Mouse (Mus musculus) heart, adult 8-10 months (tissue): ENCODE results near the gene Gpt2. TPM values are rescaled to one million over a fixed set of nuclear protein-coding genes. Genes with fewer than 3 reads are reported as not detected.
A peak's percentile ranks its signal among the peaks of the same experiment; 100 is the strongest.

Experiments used
- DNase-seq: peaks from one replicate; pipeline ENCODE4 v3.0.0; 2022; ENCODE audit warnings: low spot score
- total RNA-seq, 4 experiments: library from RNA; stranded (reverse); gene quantifications; 2 replicates each; pipeline ENCODE4 v1.2.4; 2022

Gpt2 gene
- 10 to 100 TPM; 28.6 to 35.9 (median 32.9) TPM for total RNA-seq

GRCm38 (mm10) chr8:85492125-85492875 lies at the start of gene Gpt2:
Gene Gpt2, plus strand, starts transcription at chr8:85492576.
- peak; percentile 90 for DNase-seq

GRCm38 (mm10) chr8:85444092-85444491 lies 48.3 kb upstream of the Gpt2 start:
- no peak for DNase-seq

GRCm38 (mm10) chr8:85445936-85446685 lies 46.3 kb upstream of the Gpt2 start:
- DNase-seq = no peak

- DNase-seq = no peak
Measured at GRCm38 (mm10) chr8:85450335-85450734, 42.0 kb upstream of the Gpt2 start.

GRCm38 (mm10) chr8:85452328-85452727 lies 40.0 kb upstream of the Gpt2 start:
- no peak for DNase-seq

GRCm38 (mm10) chr8:85453256-85453655 lies 39.1 kb upstream of the Gpt2 start:
- no peak for DNase-seq

GRCm38 (mm10) chr8:85454750-85455149 lies 37.6 kb upstream of the Gpt2 start:
- no peak for DNase-seq

- peak; percentile 60 for DNase-seq
Measured at GRCm38 (mm10) chr8:85456536-85456935, 35.8 kb upstream of the Gpt2 start.

GRCm38 (mm10) chr8:85459582-85459981 lies 32.8 kb upstream of the Gpt2 start:
- no peak for DNase-seq

- peak; percentile 13 for DNase-seq
Measured at GRCm38 (mm10) chr8:85460804-85461203, 31.6 kb upstream of the Gpt2 start.

GRCm38 (mm10) chr8:85461377-85461776 lies 31.0 kb upstream of the Gpt2 start:
- no peak for DNase-seq

- DNase-seq = no peak
Measured at GRCm38 (mm10) chr8:85462441-85462840, 29.9 kb upstream of the Gpt2 start.

- no peak for DNase-seq
Measured at GRCm38 (mm10) chr8:85464316-85464715, 28.1 kb upstream of the Gpt2 start.

- no peak for DNase-seq
Measured at GRCm38 (mm10) chr8:85466056-85466455, 26.3 kb upstream of the Gpt2 start.

GRCm38 (mm10) chr8:85470753-85471152 lies 21.6 kb upstream of the Gpt2 start:
- DNase-seq = no peak

GRCm38 (mm10) chr8:85472800-85473199 lies 19.6 kb upstream of the Gpt2 start:
- no peak for DNase-seq

- DNase-seq = no peak
Measured at GRCm38 (mm10) chr8:85473246-85473645, 19.1 kb upstream of the Gpt2 start.

- DNase-seq = no peak
Measured at GRCm38 (mm10) chr8:85474924-85475323, 17.5 kb upstream of the Gpt2 start.

GRCm38 (mm10) chr8:85476970-85477545 lies 15.3 kb upstream of the Gpt2 start:
- no peak for DNase-seq

GRCm38 (mm10) chr8:85478397-85478796 lies 14.0 kb upstream of the Gpt2 start:
- no peak for DNase-seq

- no peak for DNase-seq
Measured at GRCm38 (mm10) chr8:85479710-85480109, 12.7 kb upstream of the Gpt2 start.

GRCm38 (mm10) chr8:85481900-85482299 lies 10.5 kb upstream of the Gpt2 start:
- DNase-seq = no peak

- no peak for DNase-seq
Measured at GRCm38 (mm10) chr8:85482427-85482826, 9.9 kb upstream of the Gpt2 start.
